Mouse (Mus musculus) ES-E14 (cell line): ENCODE results near the gene Mthfd1l.

ENCODE experiments used
- MAFK ChIP-seq: IDR thresholded peaks from 2 replicates; pipeline ENCODE4 v1.6.1; 2014; ENCODE audit warnings: mild to moderate bottlenecking, low read depth, low read length, inconsistent platforms; ENCODE audit not compliant: insufficient read depth
- ZC3H11A ChIP-seq: IDR thresholded peaks from 2 replicates; pipeline ENCODE4 v1.6.1; 2012; ENCODE audit warnings: low read depth, mild to moderate bottlenecking, inconsistent platforms, low read length, borderline replicate concordance

DNA sequence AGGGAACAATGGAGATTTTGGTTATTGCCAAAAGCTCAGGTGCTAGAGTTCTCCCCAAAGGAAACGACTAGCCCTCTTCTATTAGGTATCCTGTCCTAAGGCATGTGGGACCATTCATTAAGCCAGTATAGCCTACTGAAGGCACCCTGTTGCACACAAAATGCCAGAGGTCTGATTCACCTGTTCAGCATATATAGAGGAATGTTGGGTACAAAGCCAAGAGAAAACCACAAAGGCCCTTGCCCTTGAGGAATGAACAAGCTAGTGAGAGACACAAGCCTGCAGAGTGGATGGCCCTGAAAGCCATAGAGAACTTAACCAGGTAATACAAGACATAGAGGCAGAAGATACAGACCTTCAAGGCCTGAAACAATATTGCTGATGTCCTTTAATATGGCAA lies 148.3 kb downstream of the Mthfd1l start:
- TF ChIP-seq ZC3H11A (no peak), MAFK (no peak)
